Mouse (Mus musculus): Measurements from ENCODE around the gene Jade3.
"Not testable (repeated sequence)": the region's sequence is repeated elsewhere in the genome, so short reads cannot be mapped to it uniquely, and the experiment has no call there.

The Jade3 gene

DNA sequence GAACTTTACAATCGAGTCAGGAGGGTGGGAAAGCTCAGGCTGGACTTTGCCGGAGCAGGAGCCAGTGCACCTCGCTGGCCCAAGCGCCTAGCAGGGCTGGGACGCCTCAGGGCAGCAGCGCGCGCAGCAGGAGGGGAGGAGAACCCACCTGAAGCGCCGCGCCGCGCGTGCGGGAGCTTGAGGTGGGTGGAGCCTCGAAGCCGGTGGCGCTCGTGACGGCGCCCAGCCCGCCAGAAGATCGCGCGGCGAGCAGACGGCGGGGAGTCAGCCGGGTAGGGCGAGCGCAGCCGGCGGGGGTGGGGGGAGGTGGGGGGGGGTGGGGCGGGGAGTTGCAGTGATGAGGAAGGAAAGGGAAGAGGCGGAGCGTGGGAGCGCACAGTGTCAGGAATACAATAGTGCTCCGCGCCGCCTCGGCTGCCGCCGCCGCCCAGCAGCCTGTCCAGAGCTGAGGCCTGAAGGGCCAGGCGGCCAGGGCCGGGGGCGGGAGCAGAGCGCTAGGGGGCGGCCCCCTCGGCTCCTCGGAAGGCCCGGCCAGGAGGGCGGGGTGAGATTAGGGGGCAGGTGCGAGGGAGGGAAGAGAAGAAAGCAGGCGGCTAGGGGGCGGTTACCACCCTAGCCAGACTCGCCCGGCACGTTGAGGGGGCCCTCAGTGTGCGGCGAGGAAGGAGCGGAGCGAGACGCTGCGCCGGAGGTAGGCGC, at the start of gene Jade3:
TSS of gene Jade3 (plus strand) at position 549 of the 699 bp plus-strand sequence.
- peak; percentile 88 for DNase-seq (ENCODE audit: low read depth, low spot score)

DNA sequence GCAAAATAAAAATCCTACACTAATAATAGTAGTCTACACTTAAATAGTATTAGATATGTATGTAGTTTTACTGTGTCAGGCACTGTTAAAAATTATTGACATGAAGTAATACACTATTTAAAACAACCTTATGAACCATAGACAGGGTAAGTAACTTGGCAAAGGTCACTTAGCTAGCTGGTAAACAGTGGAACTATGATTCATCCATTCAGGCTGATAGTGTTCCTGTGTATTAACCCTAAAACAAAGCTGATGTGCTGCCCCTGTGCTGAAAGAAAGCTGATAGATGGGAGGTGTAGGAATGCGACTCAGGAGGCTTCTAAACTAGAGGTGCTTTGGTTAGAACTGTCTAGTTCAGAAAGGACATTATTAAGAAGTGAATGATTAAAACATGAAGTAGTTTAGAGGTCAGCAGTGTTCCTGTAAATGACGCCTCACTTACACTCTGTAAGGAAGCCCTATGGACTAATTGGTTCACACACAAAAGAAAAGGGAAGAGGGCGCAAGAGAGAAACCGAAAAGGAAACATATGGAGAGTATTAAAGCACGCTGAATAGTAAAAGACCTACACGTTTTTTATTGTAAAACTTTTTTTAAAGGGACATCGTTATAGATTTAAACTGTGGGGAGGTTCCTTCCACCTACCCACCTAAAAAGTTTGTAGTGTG, 46.0 kb upstream of the Jade3 start:
- DNase-seq (ENCODE audit: low read depth, low spot score): no peak

DNA sequence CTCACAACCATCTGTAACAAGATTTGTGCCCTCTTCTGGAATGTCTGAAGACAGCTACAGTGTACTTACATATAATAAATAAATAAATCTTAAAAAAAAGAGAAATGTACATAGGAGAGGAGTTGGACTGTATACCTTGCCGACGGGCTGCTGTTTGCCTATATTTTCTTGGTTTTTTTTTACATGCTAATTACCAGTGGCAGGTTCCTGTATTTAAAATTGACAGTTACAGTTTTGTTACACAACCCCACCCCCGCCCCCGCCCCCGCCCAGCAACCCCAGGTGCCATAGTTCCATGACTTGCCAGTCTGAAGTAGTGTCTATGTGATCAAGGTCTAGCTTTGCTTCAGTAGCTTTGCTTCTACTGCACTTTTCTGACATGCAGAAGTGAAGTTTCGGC, 43.2 kb upstream of the Jade3 start:
- DNase-seq (ENCODE audit: low read depth, low spot score): no peak

DNA sequence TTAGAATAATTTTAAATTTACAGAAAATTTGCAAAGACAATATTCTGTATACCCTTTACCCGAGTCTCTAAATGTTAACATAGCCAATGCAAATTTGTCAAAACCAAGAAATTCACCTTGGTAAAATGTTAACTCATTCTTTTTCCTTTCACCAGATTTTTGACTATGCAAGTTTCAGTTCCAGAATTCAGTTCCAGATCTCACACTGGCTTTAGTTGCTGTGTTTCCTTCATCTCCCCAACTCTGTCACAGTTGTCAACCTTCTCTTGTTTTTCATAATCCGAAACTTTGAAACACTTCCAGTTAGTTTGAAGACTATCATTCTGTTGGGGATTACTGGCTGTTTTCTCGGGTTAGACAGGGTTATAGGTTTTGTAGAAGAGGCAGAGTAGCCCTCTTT, 38.5 kb upstream of the Jade3 start:
- DNase-seq (ENCODE audit: low read depth, low spot score): no peak

DNA sequence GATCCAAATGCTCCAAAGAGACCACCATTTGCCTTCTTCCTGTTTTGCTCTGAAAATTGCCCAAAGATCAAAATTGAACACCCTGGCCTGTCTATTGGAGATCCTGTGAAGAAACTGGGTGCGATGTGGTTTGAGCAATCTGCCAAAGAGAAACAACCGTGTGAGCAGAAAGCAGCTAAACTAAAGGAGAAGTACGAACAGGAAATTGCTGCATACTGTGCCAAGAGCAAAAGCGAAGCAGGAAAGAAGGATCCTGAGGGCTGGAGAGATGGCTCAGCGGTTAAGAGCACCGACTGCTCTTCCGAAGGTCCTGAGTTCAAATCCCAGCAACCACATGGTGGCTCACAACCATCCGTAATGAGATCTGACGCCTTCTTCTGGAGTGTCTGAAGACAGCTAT, 33.5 kb upstream of the Jade3 start:
- DNase-seq (ENCODE audit: low read depth, low spot score): not testable (repeated sequence)

DNA sequence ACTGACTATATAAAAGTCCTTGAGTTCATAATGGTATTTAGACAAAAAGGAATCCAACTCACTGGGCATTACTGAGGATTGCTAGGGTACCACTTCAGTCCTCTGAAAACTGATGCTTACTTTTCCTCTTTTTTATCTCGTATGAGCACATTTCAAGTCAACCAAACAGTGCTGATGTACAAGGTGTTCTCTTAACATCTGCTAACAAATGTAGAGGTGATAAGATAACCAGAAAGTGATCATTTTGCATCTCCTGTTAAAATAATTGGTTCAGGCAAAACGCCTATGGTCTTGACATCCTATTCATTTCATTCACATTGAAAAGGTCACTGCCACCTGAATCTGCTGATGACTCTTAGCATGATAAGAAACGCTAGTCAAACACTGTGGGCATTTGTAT, 32.5 kb upstream of the Jade3 start:
- DNase-seq (ENCODE audit: low read depth, low spot score): no peak

DNA sequence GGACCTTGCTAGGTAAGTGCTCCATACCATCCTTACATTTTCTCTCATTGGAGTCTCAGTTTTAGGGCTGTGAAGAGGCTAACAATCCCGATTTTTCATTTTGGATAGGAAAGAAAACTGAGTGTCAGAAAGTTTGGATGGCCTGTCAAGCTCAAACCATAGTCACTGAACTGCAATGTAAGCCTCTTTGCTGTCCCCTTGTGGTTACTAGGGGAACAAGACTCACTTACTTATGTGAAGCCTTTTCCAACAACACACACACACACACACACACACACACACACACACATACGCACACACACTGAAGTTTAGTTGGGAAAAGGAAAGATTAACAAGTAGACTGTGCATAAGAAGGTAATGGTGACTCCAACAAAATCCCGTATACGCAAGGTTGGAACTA, 21.4 kb upstream of the Jade3 start:
- DNase-seq (ENCODE audit: low read depth, low spot score): peak; percentile 23

DNA sequence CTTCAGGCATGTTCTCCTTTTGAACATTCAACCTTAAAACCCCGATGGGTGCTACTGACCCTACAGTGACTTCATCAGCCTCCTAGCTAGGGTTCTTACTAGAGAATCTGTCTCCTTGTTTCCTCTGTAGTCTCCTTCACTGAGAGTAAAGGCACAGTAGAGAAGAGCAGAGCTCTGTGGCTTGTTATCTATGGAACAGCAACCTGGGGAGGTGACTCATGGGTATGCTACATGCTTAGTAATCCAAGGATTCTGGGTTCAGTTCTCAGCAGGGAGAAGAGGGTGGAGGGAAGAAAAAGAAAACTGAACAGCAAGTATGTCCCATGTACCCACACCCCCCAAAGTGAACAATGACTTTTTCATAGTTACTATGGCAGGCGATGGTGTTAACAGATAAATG, 18.6 kb upstream of the Jade3 start:
- DNase-seq (ENCODE audit: low read depth, low spot score): no peak

DNA sequence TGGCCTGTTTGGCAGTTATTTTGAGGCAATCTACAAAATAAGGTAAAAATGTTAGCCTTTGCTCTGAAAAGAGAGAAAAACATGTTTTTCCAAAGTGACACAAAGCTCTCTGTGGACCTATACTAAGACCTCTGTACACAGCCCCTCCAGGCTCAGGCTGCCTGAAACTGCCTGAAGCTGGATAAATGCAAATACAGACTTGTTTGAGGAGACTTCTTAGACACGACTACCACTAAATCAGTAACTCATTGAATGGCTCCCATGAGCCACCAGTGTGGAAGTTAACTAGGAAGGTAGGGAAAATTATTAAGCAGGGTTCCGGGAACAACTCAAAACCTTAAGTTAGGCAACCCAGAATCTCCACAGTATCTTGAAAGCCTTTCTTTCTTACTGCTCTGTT, 17.8 kb upstream of the Jade3 start:
- no peak for DNase-seq (ENCODE audit: low read depth, low spot score)

DNA sequence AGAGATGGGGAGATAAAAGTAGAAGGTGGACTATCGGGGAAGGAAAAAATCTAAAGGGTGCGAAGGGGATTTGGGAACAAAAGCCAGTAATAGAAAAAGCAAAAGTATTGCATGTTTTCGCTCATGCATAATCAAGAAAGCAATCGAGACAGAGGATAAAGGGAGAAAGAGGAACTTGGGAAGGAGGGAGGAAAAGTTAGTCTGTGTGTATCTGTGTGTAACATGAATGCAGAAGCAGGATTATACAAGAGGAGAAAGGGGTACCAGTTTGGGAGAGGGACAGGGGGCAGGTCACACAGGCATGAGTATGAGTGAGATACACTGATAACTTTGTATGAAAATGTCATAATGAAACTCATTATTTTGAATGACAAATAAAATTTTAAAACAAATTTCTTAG, 14.1 kb upstream of the Jade3 start:
- no peak for DNase-seq (ENCODE audit: low read depth, low spot score)

DNA sequence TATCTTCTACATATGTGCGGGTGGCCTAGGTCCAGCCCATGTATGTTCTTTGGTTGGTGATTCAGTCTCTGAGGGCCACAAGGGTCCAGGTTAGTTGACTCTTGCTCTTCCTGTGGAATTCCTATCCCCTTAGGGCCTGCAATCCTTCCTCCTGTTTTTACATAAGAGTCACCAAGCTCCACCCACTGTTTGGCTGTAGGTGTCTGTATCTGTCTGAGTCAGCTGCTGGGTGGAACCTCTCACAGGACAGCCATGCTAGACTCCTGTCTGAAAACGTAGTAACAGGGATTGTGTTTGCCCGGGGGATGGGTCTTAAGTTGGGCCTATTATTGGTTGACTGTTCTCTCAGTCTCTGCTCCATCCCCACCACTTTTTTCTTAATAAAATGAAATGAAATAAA, 13.3 kb upstream of the Jade3 start:
- no peak for DNase-seq (ENCODE audit: low read depth, low spot score)

DNA sequence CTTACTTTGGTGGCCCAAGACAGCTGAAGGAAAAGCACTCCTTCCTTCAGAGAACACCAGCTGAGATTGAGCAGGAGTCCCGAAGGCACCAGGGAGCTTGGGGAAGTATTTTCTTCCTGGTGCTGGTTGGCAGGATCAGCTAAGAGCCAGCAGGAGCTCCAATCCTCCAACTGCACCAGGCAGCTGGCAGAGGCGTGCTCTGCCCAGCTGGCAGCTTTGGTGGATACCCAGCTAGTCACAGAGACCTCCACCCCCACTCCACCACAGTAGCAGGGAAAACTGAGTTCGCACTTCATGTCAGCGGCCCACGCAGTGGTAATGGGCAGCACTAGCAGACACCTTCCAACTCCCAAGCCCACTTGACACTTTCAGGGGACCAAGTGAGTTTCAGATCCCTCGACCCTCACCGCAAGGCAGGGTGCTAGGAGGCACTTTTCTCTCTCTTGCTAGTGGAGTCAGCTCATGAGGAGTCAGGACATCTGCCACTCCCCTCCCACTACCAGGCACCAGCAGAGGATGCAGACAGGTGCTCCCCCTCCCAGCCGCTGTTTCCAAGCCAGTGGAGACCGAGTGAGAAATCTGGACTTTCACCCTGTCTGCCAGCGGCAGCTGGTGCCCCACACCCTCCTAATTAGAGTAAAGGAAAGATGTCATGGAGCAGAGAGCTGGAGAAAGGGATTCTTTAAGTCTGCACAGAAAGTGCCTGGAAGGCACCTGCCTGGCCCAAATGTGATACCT, 10.4 kb upstream of the Jade3 start:
- no peak for DNase-seq (ENCODE audit: low read depth, low spot score)

DNA sequence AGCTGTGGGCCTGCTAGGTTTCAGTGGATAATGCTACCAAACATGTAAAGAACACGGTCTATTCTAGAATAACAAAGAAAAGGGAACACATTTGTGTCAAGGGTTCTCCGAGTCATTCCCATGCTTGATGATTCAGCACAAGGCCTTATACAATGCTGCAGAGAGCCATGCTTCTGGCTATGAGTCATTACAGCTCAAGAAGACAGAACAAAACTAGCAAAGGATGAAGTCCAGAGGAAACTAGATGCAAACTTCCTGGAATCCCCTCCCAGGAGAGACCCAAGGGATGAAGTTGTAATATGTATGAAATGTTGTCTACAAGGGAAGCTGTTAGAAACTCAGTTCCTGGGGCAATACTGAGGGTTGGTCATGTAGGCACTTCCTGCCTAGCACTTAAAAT, 7.0 kb upstream of the Jade3 start:
- DNase-seq (ENCODE audit: low read depth, low spot score): no peak

DNA sequence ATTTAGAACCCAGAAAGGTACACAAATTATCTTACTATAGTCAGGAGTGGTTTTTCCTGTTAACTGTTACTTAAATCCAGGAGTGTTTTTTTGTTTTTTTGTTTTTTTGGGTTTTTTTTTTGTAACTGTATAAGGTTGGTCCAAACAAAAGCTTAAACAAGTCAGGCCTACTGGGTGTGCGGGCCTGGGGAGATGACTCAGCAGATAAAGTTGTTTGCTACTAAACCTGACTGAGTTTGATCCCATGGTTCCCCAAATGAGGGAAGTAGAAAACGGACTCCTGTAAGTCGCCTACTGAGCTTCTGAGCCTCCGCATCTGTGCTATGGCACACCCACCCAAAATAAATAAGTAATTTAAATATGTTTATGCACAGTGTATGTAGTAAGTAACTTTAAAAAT, 6.0 kb upstream of the Jade3 start:
- DNase-seq (ENCODE audit: low read depth, low spot score): no peak

DNA sequence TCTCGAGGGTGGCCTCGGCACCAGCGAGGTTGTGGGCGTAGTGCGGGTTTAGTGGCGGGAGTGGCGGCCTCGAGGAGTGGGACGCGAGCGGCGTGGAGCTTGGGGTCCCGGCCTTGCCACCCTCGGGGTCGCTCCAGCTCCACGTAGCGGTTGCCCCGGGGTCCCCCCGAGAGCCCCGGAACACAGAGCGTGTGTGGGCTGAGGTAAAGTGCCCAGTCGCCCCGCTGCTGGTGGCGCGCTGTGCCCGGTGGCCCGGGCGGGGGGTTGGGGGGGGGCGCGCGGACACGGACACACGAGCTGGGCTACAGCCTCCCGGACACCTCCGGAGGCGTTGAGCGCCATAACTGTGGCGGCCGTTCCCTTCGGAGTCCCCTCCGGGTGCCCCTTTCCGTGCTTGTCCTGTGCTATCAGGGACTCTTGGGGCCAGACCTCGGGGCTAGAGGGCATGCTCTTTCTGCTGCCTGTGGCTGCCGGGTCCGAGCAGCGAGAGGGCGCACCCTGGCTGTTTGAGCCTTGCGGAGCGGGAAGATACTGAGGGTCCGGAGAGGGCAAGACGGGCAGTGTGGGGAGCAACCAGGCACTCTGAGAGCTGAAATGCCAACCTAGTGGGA, 456 bp downstream of the Jade3 start:
- peak; percentile 31 for DNase-seq (ENCODE audit: low read depth, low spot score)

DNA sequence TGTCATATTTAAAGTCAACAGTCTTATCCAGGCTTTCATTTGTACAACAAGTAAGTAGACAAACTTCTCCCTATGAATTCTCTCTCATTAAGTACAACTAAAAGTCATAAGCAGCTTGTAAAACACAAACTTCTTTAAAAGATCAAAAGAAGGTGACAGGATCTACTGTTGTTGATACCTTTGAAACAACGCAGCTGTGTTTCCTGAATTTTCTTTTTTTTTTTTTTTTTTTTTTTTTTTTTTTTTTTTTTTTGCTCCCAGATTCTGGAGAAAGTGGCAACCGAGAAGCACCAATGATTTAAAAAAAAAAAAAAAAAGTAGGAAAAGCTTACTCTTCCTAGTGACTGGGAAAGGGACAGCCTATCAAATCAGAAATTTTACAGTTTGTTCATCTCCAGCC, 57.7 kb downstream of the Jade3 start:
- DNase-seq (ENCODE audit: low read depth, low spot score): no peak

DNA sequence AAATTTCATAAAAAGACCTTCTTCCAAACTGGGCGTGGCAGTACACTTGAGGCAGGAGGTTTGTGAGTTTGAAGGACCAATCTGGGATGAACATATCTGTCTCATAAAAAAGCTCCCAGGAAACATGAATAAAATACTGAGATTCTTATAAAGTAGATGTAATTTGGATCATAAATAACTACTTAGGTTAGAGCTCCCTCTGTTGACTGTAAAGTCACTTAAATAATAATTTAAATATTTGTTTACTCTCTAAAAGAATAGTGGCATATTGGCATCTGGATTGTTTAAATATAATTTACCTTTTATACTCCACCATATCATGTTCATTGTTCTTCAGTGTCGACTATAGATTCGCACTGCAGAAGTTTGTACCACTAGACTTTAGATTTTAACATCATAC, 72.2 kb downstream of the Jade3 start:
- peak; percentile 1 for DNase-seq (ENCODE audit: low read depth, low spot score)

DNA sequence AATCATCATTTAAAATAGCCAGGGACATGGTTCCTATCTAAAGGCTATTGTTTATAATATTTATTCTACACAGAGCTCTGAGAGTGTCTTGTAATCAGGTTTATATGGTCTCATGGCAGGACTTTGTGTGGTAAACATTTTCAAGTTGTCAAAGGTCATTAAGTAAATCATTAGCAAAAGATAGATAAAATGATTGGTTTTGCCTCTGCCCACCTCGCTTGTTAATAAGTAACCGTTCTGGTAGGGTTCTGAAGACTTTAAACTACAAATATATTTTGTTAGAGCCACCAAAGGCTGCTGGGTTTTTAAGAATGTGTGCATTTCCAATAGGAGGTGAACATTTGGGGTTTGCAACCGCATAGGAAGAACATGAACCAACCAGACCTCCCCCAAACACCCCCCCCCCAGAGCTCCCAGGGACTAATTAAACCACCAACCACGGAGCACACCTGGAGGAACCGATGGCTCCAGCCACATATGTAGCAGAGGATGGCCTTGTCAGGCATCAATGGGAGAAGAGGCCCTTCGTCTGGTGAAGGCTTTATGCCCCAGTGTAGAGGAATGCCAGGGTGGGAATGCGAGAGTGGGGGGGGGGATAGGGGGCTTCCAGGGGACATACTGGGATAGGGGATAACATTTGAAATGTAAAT, 94.9 kb downstream of the Jade3 start:
- no peak for DNase-seq (ENCODE audit: low read depth, low spot score)

DNA sequence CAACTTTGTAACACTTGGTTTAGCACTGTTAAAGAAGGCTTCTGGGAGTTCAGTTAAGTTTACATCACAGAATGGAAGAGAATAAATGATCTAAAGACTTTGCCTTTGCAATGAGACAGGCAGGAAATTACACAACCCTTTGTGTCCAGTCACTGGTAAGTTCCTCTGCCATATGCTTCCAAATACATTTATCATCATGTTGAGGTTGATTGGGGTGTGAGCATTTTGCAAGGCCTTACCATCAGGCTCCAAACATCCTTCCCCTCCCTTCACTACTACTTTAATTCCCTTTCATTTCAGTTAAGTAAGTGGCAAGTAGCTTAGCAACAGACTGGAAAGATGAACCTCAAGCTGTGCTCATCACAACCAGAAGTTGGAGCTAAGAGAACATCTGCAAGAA, 96.1 kb downstream of the Jade3 start:
- DNase-seq (ENCODE audit: low read depth, low spot score): no peak

DNA sequence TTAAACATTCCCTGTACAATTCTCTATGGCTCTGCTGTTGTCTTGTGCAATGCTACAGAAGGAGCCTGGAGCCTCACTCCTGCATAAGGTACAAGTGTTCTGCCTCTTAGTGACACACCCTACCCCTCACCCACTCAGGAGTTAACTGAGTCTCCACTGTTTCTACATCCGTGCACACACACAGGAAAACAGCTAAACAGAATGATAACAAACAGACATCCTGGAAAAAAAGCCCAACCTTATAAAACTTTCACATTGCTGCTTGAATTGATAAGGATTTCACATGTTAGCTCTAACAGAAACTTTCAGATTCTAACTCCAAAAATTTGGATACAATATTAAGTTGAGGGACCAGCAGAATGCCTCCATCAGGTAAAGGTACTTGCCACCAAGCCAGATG, 107.1 kb downstream of the Jade3 start:
- no peak for DNase-seq (ENCODE audit: low read depth, low spot score)

DNA sequence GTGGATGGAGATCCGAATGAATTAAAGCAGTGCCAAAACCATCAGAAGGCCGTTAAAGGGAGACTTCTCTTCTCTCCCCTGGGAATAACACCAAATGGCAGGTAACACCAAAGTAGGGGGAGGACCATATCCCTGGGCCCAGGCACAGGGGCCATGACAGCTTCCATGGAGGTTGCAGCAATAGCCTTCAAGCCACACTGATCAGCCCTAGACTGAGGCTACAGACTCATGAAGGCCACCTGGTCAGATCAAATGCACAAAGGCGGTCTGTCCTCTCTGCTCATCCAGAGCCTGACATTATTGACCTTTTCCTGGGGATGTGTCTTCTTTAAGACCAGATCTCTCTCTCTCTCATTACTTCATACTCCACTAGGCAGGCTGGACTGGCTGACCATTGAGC, 118.4 kb downstream of the Jade3 start:
- DNase-seq (ENCODE audit: low read depth, low spot score): no peak

DNA sequence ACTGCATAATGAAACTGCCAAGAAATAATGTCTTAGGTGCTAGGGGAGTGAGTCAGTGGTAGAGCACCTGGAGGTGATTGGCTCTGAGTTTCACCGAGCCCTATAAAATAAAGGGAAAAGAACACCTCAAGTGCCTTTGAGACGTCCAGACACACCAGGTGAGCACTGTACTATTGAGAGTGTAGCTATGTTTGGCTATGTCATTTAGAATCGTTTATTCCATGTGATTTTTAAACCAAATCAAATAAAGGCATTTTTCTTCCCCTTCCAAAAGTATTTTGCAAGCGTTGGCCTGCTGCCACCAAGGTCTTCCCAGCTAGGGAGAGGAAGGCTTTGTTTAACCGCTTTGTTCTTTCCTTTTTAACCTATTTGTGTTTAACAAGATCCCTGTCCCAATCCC, 122.1 kb downstream of the Jade3 start:
- DNase-seq (ENCODE audit: low read depth, low spot score): no peak

Data from CD4-positive helper T cell, adult 2 months (primary cell).